Mouse (Mus musculus) cortical plate, adult 2 months (tissue): ENCODE results near the gene Cyb5d1. TPM values are rescaled to one million over a fixed set of nuclear protein-coding genes. Genes with fewer than 3 reads are reported as not detected.

ENCODE experiments used
- H3K27ac ChIP-seq: fragments of 200-500 bp; 2 replicates; pipeline ENCODE4 v1.5.1; 2012; ENCODE audit warnings: low read length, control low read depth, inconsistent platforms; ENCODE audit not compliant: insufficient read depth
- H3K4me1 ChIP-seq: fragments of 200-500 bp; 2 replicates; pipeline ENCODE4 v1.6.1; 2011; ENCODE audit warnings: low read length; ENCODE audit not compliant: control insufficient read depth, insufficient read depth
- H3K4me3 ChIP-seq: fragments of 200-500 bp; 2 replicates; pipeline ENCODE4 v1.5.1; 2011; ENCODE audit warnings: mild to moderate bottlenecking, low read length, control low read depth; ENCODE audit not compliant: insufficient read depth
- CTCF ChIP-seq: fragments of 200-500 bp; IDR thresholded peaks from 2 replicates; pipeline ENCODE4 v1.5.1; 2011; ENCODE audit warnings: mild to moderate bottlenecking, control low read depth, low read length; ENCODE audit not compliant: insufficient read depth; ENCODE audit errors: extremely low read depth
- POLR2A ChIP-seq: fragments of 200-500 bp; IDR thresholded peaks from 2 replicates; pipeline ENCODE4 v1.6.1; 2011; ENCODE audit warnings: mild to moderate bottlenecking, low read length, control low read depth; ENCODE audit not compliant: insufficient read depth; ENCODE audit errors: extremely low read depth
- polyA plus RNA-seq: library from polyadenylated mRNA; depleted of rRNA; stranded (reverse); fragments of >200 nt; gene quantifications from 2 replicates; pipeline ENCODE4 v1.2.3, GENCODE M21; 2012; rRNA removed

Gene Cyb5d1
- polyA plus RNA-seq, 1 experiment: 35.6 TPM

DNA sequence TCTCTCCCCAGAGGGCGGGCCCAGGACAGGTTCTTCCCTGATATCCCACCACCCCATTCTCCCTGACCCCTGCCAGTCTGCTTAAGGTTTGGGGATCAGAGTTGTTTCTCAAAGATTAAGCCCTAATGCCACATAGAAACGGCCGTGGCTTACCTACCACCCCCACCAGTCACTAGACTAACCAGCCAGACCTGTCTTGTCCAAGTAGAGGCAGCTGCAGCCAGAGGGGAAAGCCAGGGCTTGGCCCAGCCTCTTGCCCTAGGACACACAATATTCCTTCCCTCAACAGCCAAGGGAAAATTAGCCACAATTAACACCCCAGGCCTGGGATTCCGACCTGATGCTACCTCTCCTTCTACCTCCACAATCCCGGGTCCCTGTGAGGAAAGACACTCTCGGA is 29.7 kb downstream of the Cyb5d1 start:
- Histone ChIP-seq H3K4me1 (peaks cover 13% of the 10 kb centered on the region), H3K4me3 (peak overlapping the region; percentile 37)
- no peak for TF ChIP-seq POLR2A
- TF ChIP-seq CTCF: no peak

DNA sequence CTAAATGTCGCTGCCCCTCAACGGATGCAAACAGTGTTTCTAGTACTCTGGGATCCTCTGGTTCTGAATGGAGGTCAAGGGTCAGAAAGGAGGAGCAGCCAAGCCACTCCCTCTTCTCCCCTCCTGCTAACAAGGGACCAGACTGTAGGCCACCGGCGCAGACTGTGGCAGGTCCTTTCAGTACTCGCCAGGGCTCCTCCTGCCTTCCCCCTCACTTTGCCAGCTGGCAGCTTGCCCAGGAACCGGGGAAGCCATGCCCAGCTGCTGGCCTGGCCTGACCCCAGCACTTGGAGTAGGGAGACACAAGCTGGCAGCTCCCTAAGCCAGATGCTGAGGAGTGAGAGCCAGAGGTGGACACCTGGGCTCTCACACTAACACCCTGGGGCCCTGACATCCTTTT is 30.5 kb downstream of the Cyb5d1 start:
- H3K4me3 ChIP-seq: no peak overlapping the region
- TF ChIP-seq POLR2A (no peak), CTCF (no peak)
- H3K4me1 ChIP-seq: peaks cover 12% of the 10 kb centered on the region
- peak overlapping the region; percentile 93; the same call in 1 of the 2 replicates for H3K27ac ChIP-seq

More for the DNA sequence above, 29.7 kb downstream of the Cyb5d1 start:
- H3K27ac ChIP-seq: peak overlapping the region; percentile 93

DNA sequence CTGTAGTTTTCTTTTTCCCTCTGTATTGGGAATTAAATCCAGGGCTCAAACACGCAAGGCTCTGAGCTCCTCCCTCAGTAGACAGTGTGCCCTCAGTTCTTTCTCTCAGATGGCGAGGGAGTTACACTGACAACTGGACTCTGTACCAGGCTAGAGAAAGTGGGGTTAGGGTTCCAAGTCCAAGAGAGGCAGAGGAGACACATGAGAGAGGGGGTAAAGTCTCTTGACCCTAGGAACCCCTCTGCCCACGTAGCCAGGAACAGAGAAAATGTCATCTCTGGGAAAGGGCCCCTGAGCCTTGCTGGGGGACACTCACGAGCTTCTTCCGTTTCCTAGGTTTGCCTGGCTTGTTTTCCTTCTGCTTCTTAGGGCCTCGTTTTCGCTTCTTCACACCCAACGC is 31.1 kb downstream of the Cyb5d1 start:
- H3K27ac ChIP-seq: 0 out of 2 replicates have a peak overlapping the region, but pooled peaks have one; percentile 8
- no peak for TF ChIP-seq CTCF
- no peak for TF ChIP-seq POLR2A
- H3K4me1 ChIP-seq: peaks cover 12% of the 10 kb centered on the region
- no peak overlapping the region for H3K4me3 ChIP-seq

DNA sequence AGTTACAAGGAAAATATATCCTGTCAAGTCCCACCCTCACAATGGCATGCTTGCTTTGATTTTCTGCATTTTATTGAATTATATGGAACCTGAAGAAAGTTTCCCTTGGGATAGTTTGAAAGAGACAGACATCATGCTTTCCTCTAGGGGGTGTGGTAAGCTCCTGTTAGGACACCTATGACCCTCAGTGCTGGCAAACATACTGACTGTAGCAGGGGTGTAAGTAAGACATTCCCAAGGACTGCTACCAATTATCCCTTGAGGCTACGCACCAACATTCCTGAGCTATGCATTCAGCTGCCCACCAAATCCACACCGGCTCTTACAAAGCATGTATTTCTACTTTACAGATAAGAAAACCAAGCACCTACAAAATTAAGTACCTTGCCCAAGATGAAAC is 33.0 kb downstream of the Cyb5d1 start:
- Histone ChIP-seq H3K4me3 (no peak overlapping the region), H3K4me1 (peaks cover 12% of the 10 kb centered on the region), H3K27ac (no peak overlapping the region)
- TF ChIP-seq CTCF: no peak
- TF ChIP-seq POLR2A: no peak

DNA sequence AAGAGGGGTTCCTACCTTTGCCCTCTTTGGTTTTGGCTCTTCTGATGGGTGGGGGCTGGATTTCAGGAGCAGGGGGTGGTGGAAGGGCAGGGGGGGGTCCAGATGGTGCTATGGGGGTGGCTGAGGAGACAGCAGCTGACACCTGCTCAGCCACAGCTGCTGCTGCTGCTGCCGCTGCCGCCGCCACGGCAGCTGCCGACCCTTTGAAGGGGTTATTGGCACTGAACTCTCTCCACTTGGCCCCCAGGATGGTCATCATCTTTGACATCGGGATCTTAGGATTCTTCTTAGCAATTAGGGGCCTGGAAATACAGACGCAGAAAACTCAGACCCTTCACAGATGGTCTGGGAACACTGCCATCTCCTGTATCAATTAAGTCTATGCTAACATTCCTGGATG is 33.4 kb downstream of the Cyb5d1 start:
- no peak overlapping the region for H3K27ac ChIP-seq
- TF ChIP-seq POLR2A: no peak
- no peak for TF ChIP-seq CTCF

DNA sequence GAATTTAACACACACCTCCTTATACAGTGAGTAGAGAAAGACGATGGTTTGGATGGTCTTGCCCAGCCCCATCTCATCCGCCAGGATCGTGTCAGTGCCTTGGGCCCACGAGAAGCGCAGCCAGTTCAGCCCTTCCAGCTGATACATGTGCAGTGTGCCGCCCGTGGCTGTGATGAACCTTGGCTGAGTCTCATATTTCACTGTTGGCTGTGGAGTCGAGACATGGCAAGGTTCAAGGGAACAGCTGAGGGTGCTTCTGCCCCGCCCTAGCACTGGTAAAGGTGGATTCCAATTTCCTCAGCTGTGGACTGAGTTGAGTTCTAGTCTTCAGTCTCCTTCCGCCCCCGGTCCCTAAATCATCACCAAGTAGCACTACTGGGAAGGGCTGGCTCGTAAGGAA is 37.7 kb downstream of the Cyb5d1 start:
- Histone ChIP-seq H3K4me1 (no peaks in the 10 kb centered on the region), H3K27ac (no peak overlapping the region), H3K4me3 (no peak overlapping the region)
- TF ChIP-seq POLR2A (no peak), CTCF (no peak)

More for the DNA sequence above, 33.4 kb downstream of the Cyb5d1 start:
- Histone ChIP-seq H3K4me1 (peaks cover 12% of the 10 kb centered on the region), H3K4me3 (no peak overlapping the region)

DNA sequence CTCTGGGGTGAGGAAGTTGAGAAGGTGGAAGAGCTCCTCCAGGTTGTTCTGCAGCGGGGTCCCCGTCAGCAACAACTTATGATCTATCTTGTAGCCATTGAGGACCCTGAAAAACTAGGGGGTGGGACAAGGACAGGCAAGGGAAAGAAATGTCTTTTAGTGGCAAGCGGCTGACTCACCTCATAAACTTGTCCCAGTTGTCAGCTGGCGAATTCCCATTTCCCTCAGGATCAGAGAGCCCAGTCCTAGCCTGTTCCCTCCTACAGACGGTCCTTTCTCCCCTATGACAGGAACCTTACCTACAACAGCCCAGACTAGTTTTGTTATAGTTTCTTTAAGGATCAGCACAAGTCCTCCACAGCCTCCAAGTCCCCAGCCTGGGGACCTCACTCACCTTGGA is 38.9 kb downstream of the Cyb5d1 start:
- TF ChIP-seq POLR2A (no peak), CTCF (no peak)
- H3K4me3 ChIP-seq: no peak overlapping the region
- no peak overlapping the region for H3K27ac ChIP-seq
- H3K4me1 ChIP-seq: no peaks in the 10 kb centered on the region

DNA sequence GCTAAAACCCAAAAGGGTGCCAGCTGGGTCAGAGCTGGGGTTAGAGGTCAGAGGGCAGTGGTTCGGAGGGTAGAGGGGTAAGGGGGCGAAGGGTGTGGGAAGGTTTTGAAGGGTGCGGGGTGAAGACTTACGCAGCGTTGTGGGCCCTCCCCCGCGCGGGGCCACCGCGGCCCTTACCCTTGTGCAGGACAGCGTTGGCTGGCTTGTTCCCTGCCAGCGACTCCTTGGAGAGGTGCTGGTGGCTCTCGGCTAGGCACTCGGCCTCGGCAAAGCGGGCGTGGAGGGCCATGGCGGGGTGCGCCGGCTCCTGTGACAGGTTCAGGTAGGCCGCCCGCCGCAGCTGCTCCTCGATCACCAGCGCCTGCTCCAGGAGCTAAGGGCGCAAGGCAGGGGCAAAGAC is 49.0 kb downstream of the Cyb5d1 start:
- TF ChIP-seq POLR2A (no peak), CTCF (no peak)
- H3K4me1 ChIP-seq: no peaks in the 10 kb centered on the region; the same call in 1 of the 2 replicates
- no peak overlapping the region for H3K27ac ChIP-seq

More for the DNA sequence above, 49.0 kb downstream of the Cyb5d1 start:
- no peak overlapping the region for H3K4me3 ChIP-seq

Other genes starting within 250 kb of the Cyb5d1 start
- gene Alox12b, start 238.6 kb downstream of the Cyb5d1 start, polyA plus RNA-seq: 4.4 and 5.4 TPM in 2 replicates
- gene Alox8, start 197.8 kb downstream of the Cyb5d1 start, polyA plus RNA-seq: 2.2 and 2.7 TPM in 2 replicates
- gene Gucy2e, start 158.6 kb downstream of the Cyb5d1 start, polyA plus RNA-seq: 1.6 TPM in 2 replicates
- gene Cntrob, start 71.9 kb downstream of the Cyb5d1 start, polyA plus RNA-seq: 25.4 and 32.3 TPM in 2 replicates
- gene Trappc1, start 71.7 kb downstream of the Cyb5d1 start, polyA plus RNA-seq: 73.9 and 77.0 TPM in 2 replicates
- gene Kcnab3, start 69.4 kb downstream of the Cyb5d1 start, polyA plus RNA-seq: 96.5 and 106 TPM in 2 replicates
- 142 and 144 TPM in 2 replicates for gene Rnf227, start 55.2 kb downstream of the Cyb5d1 start, polyA plus RNA-seq
- 242 and 274 TPM in 2 replicates for gene Chd3, start 26.2 kb downstream of the Cyb5d1 start, polyA plus RNA-seq
- 215 and 222 TPM in 2 replicates for gene Naa38, start 144 bp downstream of the Cyb5d1 start, polyA plus RNA-seq
- gene Tmem88, start 2.6 kb upstream of the Cyb5d1 start, polyA plus RNA-seq: 6.5 and 6.8 TPM in 2 replicates
- gene Kdm6b, start 18.0 kb upstream of the Cyb5d1 start, polyA plus RNA-seq: 5.0 and 5.3 TPM in 2 replicates
- 1.6 and 2.1 TPM in 2 replicates for gene Dnah2, start 153.5 kb upstream of the Cyb5d1 start, polyA plus RNA-seq
- gene Efnb3, start 164.6 kb upstream of the Cyb5d1 start, polyA plus RNA-seq: 68.2 and 77.1 TPM in 2 replicates
- 13.6 and 14.3 TPM in 2 replicates for gene Wrap53, start 184.6 kb upstream of the Cyb5d1 start, polyA plus RNA-seq
- 33.9 and 35.1 TPM in 2 replicates for gene Trp53, start 184.7 kb upstream of the Cyb5d1 start, polyA plus RNA-seq
- 362 and 374 TPM in 2 replicates for gene Atp1b2, start 210.3 kb upstream of the Cyb5d1 start, polyA plus RNA-seq
- gene Shbg, start 222.3 kb upstream of the Cyb5d1 start, polyA plus RNA-seq: 0.06 and 0.08 TPM in 2 replicates
- gene Sat2, start 226.4 kb upstream of the Cyb5d1 start, polyA plus RNA-seq: 18.1 and 21.1 TPM in 2 replicates
- gene Fxr2, start 237.4 kb upstream of the Cyb5d1 start, polyA plus RNA-seq: 132 and 158 TPM in 2 replicates